Mouse (Mus musculus): ENCODE measurements around the gene Mrpl37. TPM values are rescaled to one million over a fixed set of nuclear protein-coding genes. Genes with fewer than 3 reads are reported as not detected.
"Not testable (repeated sequence)": the region's sequence is repeated elsewhere in the genome, so short reads cannot be mapped to it uniquely, and the experiment has no call there.

The Mrpl37 gene
- total RNA-seq (2018; cell fraction: chromatin; rRNA removed), result 10 to 100 TPM; 20.7 to 66.3 (median 48.8) TPM
- total RNA-seq (2018; cell fraction: cytosol; rRNA removed), result 10 to 100 TPM; 22.6 to 35.0 (median 27.7) TPM
- total RNA-seq (2018; cell fraction: nucleus; rRNA removed), result 10 to 100 TPM; 23.1 to 87.1 (median 42.4) TPM
- polyA plus RNA-seq (2018), result 27.4 to 36.5 TPM (median 34.4 TPM) in 3 replicates

DNA sequence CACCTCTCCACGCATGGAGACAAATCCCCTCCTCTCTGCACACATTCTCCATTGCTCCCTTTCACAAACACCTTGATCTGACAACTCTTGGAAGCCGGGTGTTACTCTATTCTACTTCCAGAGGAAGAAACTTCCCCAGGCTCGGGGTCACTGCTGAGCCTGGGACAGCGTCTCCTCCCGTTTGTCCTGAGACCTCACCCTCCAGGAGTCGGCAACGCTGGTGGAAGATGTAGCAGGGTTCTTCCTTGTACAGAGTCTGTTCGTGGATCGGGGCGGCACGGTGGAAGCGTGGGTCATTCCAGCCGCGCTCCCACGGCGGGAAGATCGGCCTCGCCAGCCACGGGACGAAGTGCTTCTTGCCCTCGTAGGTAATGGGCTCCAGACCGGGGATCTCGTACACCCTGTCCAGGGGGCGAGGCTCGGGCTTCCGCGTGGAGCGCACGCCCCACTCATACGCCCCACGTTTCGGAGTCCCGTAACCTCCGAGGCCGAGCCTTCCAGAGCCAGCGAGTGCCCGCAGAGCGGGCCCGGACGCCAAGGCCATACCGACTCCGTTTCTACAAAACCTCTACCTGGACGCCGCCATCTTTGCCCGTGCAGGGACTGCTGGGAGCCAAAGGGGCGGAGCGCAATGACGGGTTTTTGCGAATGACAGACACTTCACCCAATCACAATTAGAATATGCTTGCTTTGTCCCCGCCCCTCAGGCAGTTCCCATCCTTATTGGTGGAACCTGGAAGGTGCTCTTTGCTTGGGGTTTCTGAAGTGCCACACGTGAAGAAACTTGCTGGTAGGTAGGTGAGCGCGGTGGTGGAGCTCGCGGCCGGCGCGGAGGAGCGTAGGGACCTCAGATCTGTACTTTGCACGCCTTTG lies at the start of gene Mrpl37, which contains the start of gene Cyb5rl:
Mrpl37 (minus strand) TSS at position 617 of the 873 bp plus-strand sequence.
Cyb5rl (plus strand) TSS at position 737 of the 873 bp plus-strand sequence.
- Histone ChIP-seq H3K4me3 (ENCODE audit: inconsistent target) (peak within 1 kb of the TSS; percentile 76), H3K36me3 (ENCODE audit: inconsistent target) (peaks cover 26% of the 10 kb centered on the region; the same call in 1 of the 2 replicates), H3K27ac (no peak within 1 kb of the TSS), H3K79me2 (ENCODE audit: inconsistent target) (peaks cover 14% of the 10 kb centered on the region; the same call in 1 of the 2 replicates)
- under 1% methylated on average over 58 of the region's 60 CpGs for whole genome bisulfite sequencing (ENCODE audit: missing documents)

- no peaks in the 10 kb centered on the region for H3K36me3 ChIP-seq (ENCODE audit: inconsistent target)
- H3K27ac ChIP-seq, result no peak overlapping the region
- 80% methylated on average over 8 of the region's 8 CpGs for WGBS (ENCODE audit: missing documents)
- no peaks in the 10 kb centered on the region for H3K79me2 ChIP-seq (ENCODE audit: inconsistent target)
- no peak overlapping the region for H3K4me3 ChIP-seq (ENCODE audit: inconsistent target)
Measured at GRCm38 (mm10) chr4:107114278-107114677, 47.6 kb upstream of the Mrpl37 start.

DNA sequence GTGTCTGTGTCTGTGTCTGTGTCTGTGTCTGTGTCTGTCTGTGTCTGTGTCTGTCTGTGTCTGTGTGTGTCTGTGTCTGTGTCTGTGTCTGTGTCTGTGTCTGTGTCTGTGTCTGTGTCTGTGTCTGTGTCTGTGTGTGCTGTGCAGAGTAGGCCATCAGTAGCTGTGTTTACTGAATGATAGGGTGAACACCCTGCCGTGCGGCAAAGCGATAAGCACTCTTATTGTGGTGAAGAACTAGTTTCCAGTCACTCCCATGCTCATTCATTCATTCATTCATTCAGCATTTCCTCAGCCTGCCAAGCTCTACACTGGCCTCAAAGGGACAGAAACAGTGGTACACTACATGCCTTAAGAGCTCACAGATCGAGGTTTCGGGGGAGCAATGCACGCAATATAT lies 42.5 kb upstream of the Mrpl37 start:
- H3K27ac ChIP-seq; H3K79me2 ChIP-seq (ENCODE audit: inconsistent target); H3K36me3 ChIP-seq (ENCODE audit: inconsistent target); H3K4me3 ChIP-seq (ENCODE audit: inconsistent target): not testable (repeated sequence)
- 98% methylated on average over 6 of the region's 6 CpGs for WGBS (ENCODE audit: missing documents)

- Histone ChIP-seq H3K27ac (no peak overlapping the region), H3K79me2 (ENCODE audit: inconsistent target) (no peaks in the 10 kb centered on the region), H3K4me3 (ENCODE audit: inconsistent target) (no peak overlapping the region), H3K36me3 (ENCODE audit: inconsistent target) (no peaks in the 10 kb centered on the region)
- WGBS (ENCODE audit: missing documents), result 74% methylated on average over 13 of the region's 13 CpGs
Measured at GRCm38 (mm10) chr4:107108291-107108731, 41.6 kb upstream of the Mrpl37 start.

DNA sequence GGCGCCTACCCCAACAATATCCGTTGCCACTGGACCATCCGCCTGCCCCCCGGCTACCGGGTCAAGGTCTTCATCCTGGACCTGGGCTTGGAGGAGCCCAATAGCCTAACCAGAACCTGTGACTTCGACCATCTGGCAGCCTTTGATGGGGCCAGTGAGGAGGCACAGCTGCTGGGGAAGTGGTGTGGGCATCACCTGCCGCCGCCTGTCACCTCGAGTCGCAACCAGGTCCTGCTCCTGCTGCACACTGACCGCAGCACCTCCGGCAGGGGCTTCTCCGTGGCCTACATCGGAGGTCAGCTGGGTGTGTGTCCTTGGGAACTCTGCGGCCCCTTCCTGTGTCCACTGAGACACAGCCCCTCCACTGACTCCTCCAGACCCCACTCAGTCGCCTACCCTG lies 40.1 kb upstream of the Mrpl37 start:
- Histone ChIP-seq H3K79me2 (ENCODE audit: inconsistent target) (no peaks in the 10 kb centered on the region), H3K27ac (no peak overlapping the region), H3K36me3 (ENCODE audit: inconsistent target) (no peaks in the 10 kb centered on the region), H3K4me3 (ENCODE audit: inconsistent target) (no peak overlapping the region)
- WGBS (ENCODE audit: missing documents), result 90% methylated on average over 14 of the region's 16 CpGs

DNA sequence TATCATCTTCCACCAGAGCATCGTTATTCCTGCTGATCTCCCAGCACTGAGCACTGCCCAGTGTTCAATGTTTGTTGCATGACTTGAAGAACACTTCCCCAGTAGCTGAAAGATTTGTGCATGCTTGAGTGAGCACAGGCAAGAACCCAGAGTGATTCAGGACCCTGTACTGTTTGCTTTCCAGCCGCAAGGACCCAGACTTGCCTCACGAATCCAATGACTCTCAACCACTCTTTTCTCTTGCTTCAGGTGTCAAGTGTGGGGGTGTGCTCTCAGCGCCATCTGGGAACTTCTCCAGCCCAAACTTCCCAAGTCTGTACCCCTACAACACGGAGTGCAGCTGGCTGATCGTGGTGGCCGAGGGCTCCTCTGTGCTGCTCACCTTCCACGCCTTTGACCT lies 35.6 kb upstream of the Mrpl37 start:
- H3K4me3 ChIP-seq (ENCODE audit: inconsistent target), result no peak overlapping the region
- 89% methylated on average over 8 of the region's 8 CpGs for WGBS (ENCODE audit: missing documents)
- no peak overlapping the region for H3K27ac ChIP-seq
- no peaks in the 10 kb centered on the region for H3K36me3 ChIP-seq (ENCODE audit: inconsistent target)
- no peaks in the 10 kb centered on the region for H3K79me2 ChIP-seq (ENCODE audit: inconsistent target)

GRCm38 (mm10) chr4:107098791-107099525 lies 32.3 kb upstream of the Mrpl37 start:
- no peaks in the 10 kb centered on the region for H3K79me2 ChIP-seq (ENCODE audit: inconsistent target)

GRCm38 (mm10) chr4:107098375-107098774 lies 31.7 kb upstream of the Mrpl37 start:
- Histone ChIP-seq H3K4me3 (ENCODE audit: inconsistent target) (no peak overlapping the region), H3K79me2 (ENCODE audit: inconsistent target) (no peaks in the 10 kb centered on the region), H3K36me3 (ENCODE audit: inconsistent target) (no peaks in the 10 kb centered on the region), H3K27ac (no peak overlapping the region)
- 92% methylated on average over 7 of the region's 10 CpGs for WGBS (ENCODE audit: missing documents)

More at GRCm38 (mm10) chr4:107098791-107099525, 32.3 kb upstream of the Mrpl37 start:
- Histone ChIP-seq H3K36me3 (ENCODE audit: inconsistent target) (no peaks in the 10 kb centered on the region), H3K27ac (no peak overlapping the region), H3K4me3 (ENCODE audit: inconsistent target) (no peak overlapping the region)
- 66% methylated on average over 17 of the region's 17 CpGs for WGBS (ENCODE audit: missing documents)

DNA sequence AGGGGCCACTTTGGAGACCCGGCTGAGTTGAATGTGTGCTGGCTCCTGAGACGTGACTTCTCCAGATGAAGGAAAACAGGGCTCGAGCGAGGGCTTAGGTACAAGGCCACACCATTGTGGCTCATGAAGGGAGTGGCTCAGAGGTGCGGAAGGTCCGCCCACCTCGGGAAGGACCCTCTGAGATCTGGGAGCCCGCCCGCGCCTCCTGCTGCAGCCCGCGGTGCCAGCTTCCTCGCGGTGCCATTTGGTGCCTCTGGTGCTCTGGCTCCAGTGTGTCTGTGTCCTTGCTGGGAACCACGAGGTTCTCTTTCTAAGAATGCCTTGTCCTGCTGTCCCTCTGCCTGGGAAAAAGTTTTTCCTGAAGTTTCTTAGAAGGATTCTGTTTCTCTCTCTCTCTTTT lies 31.2 kb upstream of the Mrpl37 start:
- Histone ChIP-seq H3K4me3 (ENCODE audit: inconsistent target) (no peak overlapping the region), H3K79me2 (ENCODE audit: inconsistent target) (no peaks in the 10 kb centered on the region), H3K36me3 (ENCODE audit: inconsistent target) (no peaks in the 10 kb centered on the region), H3K27ac (no peak overlapping the region)
- 72% methylated on average over 15 of the region's 15 CpGs for WGBS (ENCODE audit: missing documents)

- H3K36me3 ChIP-seq (ENCODE audit: inconsistent target), result no peaks in the 10 kb centered on the region
- 95% methylated on average over 16 of the region's 16 CpGs for WGBS (ENCODE audit: missing documents)
- no peak within 1 kb of the TSS for H3K27ac ChIP-seq
- no peak within 1 kb of the TSS for H3K4me3 ChIP-seq (ENCODE audit: inconsistent target)
- H3K79me2 ChIP-seq (ENCODE audit: inconsistent target), result no peaks in the 10 kb centered on the region
Measured at GRCm38 (mm10) chr4:107096841-107097373, 30.2 kb upstream of the Mrpl37 start, which contains the start of gene Cdcp2. Gene Cdcp2 (plus strand): TSS chr4:107096891.

DNA sequence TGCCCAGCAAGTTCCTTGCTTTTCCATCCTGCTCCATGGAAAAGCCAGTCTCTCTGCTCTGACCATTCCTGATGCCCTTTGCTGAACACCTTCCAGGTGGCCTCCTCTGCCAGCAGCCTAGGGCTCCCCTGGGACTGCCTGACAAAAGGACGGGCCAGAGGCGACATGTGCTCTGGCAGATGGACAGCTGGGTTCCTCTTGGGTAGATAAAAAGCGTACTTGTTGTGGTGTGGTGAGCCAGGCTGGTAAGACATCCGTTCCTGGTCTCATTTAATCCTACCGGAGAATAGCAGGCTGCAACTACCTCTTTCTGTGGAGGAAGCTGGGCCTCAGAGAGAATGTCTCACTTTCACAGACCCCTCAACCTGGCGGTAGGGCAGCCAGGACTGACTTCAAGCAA lies 29.4 kb upstream of the Mrpl37 start:
- no peak overlapping the region for H3K4me3 ChIP-seq (ENCODE audit: inconsistent target)
- WGBS (ENCODE audit: missing documents), result 21% methylated on average over 6 of the region's 6 CpGs
- no peak overlapping the region for H3K27ac ChIP-seq
- no peaks in the 10 kb centered on the region for H3K79me2 ChIP-seq (ENCODE audit: inconsistent target)
- no peaks in the 10 kb centered on the region for H3K36me3 ChIP-seq (ENCODE audit: inconsistent target)

- Histone ChIP-seq H3K4me3 (ENCODE audit: inconsistent target) (no peak overlapping the region), H3K36me3 (ENCODE audit: inconsistent target) (no peaks in the 10 kb centered on the region), H3K27ac (no peak overlapping the region), H3K79me2 (ENCODE audit: inconsistent target) (no peaks in the 10 kb centered on the region)
- 69% methylated on average over 9 of the region's 16 CpGs for WGBS (ENCODE audit: missing documents)
Measured at GRCm38 (mm10) chr4:107094484-107095187, 28.0 kb upstream of the Mrpl37 start.

- H3K27ac ChIP-seq, result no peak overlapping the region
- 92% methylated on average over 14 of the region's 14 CpGs for WGBS (ENCODE audit: missing documents)
- H3K4me3 ChIP-seq (ENCODE audit: inconsistent target), result no peak overlapping the region
- no peaks in the 10 kb centered on the region for H3K36me3 ChIP-seq (ENCODE audit: inconsistent target)
- no peaks in the 10 kb centered on the region for H3K79me2 ChIP-seq (ENCODE audit: inconsistent target)
Measured at GRCm38 (mm10) chr4:107091696-107092095, 25.0 kb upstream of the Mrpl37 start.

GRCm38 (mm10) chr4:107084858-107085257 lies 18.2 kb upstream of the Mrpl37 start:
- 80% methylated on average over 6 of the region's 6 CpGs for WGBS (ENCODE audit: missing documents)
- Histone ChIP-seq H3K36me3 (ENCODE audit: inconsistent target) (no peaks in the 10 kb centered on the region), H3K79me2 (ENCODE audit: inconsistent target) (no peaks in the 10 kb centered on the region), H3K4me3 (ENCODE audit: inconsistent target) (no peak overlapping the region), H3K27ac (no peak overlapping the region)
